Mouse (Mus musculus) cerebellum, postnatal 25 days (tissue): ENCODE measurements at regions not wholly inside any gene's neighbourhood (a gene's known extent, or its start where the extent isn't known, plus 50 kb on each side); places are given as distances from the start of the nearest gene placed in this dataset.

Experiments used
- DNase-seq, 2 experiments: peaks; one replicate each; pipeline ENCODE4 v3.0.0; 2021; ENCODE audit warnings: mixed read lengths in 2 of 2

DNA sequence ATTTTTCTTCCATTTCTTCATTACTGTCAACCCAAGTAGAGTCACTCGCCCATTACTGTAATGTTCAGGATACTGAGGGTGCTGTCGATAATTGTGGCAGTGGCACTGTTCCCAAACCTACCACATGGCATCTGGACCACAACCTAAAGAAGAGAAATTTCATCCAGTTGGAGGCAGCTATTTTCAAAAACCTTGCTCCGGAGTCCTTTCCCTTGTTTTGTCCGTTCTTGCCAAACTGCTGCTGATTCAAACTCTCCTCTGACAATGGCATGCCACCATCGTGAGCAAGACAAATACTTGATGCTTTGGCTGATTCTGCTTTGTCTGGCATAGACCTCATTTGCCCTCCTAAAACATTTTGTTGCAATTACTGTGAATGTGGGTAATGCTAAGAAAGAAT is 176.9 kb upstream of the Spaca1 start:
- DNase-seq, result no peak

DNA sequence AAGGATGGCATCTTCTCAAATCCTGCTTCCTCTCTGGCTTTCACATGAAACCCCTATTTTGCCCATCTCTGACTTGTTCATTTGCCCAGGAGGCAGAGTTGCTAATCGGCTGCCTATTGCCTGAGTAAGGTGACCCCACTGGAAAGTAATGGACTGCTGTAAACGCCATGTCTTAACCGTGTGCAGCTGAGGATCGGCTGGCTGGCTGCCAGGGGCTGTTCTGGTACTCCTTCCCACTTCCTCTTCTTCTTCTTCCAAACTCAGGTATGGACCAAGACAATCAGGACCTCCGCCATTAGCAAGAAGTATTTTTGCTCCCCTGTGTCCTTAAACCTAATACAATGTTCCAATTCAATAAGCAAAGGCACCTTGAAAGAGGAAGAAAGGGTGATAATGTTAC is 177.6 kb upstream of the Spaca1 start:
- peak; percentile 32 to 44 for DNase-seq

DNA sequence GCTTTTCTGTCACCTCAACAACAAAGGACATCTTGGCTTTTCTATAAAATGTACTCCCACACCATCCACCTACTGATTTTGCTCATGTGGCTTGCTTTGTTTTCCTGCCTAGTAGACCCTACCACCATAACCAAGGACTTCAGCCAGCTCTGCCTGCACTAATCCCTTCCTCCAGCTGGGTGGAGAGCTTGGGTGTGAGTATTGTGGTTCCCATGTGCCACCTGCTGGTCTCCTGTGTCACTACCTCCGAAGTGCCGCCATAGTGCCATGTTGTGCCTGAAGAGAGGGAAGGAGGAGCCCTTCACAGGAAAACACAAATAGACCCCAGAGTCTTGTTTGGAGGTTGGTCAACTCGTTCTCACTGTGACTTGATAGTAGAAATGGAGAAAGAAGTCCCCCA is 181.3 kb upstream of the Spaca1 start:
- DNase-seq, result peak; percentile 76 to 84

DNA sequence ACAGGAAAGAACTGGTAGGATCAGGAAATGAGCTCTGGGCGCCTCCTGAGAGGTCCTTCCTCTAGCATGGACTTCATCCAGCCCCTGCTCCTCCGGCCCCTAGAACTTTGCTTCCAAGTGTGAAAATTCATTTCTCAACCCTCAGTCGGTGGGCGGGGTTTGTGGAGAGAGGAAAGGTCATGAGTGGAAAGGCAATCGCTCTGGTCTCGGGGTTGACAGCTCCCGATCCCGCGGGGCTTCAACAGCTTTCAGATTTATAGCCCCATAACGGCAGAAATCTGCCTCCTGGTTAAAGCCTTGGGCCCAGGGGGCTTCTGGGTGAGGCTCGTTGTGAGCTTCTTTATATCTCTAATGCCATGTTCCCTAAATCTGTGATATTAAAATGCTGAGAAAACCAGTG is 184.2 kb upstream of the Spaca1 start:
- DNase-seq, result no peak

DNA sequence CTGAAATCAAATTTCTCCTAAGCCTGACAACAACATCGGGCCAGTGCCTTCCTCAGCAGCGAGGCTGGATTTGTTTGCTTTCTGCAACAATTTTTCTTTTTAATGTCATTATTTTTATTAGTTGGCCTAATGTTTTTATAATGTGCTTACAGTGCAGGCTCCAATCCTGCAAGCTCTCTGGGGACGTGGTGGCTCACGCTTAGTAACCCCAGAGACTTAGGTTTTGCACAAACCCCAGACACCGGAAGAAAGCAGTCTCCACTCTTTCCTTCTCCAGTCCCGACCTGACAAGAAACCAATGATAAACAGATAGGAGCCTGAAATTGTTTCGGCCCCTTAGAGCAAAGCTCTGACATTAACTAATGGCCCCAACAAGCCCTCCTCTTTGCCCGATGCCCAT is 184.7 kb upstream of the Spaca1 start:
- no peak for DNase-seq

DNA sequence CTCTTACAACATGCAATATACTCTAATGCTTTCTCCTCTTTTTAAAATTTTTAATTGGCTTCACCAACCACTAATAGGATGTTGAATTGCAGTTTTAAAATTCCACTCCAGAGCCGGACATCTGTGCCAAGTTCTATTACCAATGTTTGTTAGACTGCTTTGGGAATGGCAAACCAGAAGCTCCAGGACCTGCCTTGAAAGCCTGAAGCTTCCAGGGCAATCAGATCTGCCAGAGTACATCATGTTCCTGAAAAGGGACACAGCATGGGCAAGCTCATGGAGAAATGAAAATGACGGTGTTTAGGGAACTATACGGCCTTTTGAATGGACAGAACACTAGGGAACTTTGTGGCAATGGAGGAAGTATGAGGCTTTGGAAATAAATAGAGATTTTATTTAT is 187.8 kb upstream of the Spaca1 start:
- DNase-seq, result no peak

DNA sequence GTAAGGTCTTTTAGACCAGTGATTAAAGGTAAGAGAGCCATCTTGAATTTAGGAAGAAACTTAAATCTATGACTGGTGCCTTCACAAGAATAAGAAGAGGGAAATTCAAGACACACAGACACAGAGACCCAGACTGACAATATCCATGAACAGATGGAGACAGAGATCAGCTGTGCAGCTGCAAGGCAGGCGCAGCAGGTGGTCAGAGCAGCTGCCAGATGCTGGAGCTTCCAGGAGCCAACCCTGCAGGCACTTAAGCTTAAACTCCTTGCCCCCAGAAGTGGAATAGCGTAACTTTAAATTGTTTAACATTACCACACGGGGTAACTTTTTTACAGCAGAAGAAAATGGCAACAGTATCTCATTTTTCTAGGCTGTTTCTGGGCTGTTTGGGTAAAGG is 189.6 kb upstream of the Spaca1 start:
- DNase-seq, result no peak

DNA sequence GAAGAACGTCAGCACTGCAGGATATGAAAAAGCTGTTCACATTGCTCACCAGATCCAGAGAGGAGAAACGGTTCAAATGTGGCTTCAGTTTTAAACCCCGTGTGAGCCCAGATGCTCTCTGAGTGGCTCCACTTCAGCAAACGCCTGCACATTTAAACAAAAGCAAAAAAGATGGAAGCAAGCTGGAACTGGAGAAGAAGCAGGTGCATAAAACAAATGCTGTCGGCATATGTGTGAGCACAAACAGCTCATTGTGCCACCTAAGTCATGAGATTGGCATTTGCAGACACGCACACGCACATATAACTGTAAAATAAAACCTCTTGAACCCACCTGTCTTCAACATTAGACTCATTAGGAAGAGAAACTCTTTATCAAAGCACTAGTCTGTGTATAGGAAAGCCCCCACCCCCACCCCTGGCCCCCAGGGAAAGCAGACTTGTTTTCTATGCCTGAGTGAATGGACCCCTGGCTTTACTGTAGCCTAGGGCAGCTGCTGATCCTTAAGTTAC is 191.1 kb upstream of the Spaca1 start:
- no peak for DNase-seq

DNA sequence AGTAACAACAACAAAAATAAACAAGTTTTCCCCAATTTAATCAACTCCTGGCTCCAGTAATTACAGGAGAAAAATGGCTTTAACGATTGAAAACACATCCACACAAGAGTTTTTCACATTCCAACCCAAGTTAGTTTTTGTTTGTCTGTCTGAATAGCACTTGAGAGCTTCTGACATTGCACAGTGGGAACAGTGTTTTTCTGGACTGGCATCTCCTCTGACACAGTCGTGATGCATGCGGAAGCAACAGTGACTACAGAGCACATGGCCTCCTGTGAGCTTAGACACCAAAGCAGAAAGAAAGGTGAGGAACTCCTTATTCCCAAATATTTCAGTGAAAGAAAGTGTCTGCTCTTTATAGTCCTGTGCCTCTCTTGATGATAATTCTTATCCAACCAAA is 191.7 kb upstream of the Spaca1 start:
- DNase-seq, result no peak

DNA sequence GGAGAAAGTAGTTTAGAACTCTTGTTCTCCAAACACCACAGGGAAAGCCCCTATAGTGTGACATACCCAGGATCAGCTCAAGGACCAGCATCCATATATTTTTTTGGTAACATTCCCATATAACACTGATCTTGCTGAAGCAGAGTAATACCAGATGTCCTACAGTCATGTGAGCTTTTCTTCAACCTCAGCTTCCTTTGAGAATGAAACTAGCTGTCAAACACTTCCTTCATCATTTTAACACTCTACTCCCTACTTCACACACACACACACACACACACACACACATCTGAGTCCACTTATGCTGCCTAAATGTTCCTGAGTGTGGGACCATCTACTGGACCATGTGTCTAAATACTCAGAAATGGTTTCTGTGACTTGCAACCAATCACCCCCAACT is 209.5 kb upstream of the Spaca1 start:
- no peak for DNase-seq

DNA sequence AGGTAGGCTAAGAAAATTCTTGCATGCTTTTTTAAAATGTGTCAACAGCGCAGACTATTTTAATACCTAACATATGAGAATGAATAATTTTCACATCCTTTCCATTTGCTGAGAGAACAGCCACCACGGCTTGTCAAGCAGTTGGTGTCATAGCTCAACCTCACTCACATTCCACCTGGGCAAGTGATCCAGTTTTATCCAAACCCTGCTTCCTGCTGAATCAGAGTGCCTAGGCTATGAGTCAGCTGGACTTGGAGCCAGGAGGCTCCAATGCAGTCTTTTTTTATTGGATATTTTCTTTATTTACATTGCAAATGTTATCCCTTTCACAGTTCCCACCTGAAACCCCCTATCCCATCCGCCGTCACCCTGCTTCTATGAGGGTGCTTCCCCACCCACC is 210.5 kb upstream of the Spaca1 start:
- no peak for DNase-seq

DNA sequence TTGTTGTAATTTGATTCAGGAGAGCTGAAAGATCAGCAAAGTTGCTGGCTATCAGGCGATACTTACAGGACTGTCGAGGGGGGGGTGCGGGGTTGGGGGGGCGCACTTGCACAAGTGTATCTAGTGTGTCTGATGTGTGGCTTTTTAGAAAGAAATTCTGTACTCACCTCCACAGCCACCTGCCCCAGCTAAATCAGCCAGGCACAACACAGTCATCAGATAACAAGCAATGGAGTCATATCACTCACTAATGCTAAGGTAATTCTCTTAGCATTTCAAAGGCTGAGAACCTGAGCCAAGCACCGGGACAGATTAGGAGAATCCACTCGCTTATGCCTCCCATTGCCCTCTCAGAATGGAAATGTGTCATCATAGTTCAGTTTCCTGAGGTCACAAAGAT is 211.8 kb upstream of the Spaca1 start:
- no peak for DNase-seq

DNA sequence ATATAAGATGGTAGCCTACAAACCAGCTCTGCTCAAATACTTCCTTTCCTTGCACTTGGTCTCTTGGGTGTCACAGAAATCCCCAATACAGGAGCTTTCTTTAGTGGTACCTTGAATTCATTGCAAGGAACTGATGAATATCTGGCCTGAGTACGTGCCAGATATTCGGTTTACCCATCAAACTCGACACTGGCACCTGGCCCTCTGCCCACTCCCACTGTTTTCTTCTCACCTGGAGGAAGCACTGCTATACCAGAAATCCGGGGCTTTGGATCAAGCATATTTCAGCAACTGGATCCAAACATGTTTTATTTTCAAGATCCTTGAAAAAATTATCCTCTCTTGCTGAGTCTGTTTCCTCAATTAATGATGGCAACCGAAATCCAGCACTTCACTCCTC is 214.4 kb upstream of the Spaca1 start:
- peak; percentile 19 to 63 for DNase-seq

DNA sequence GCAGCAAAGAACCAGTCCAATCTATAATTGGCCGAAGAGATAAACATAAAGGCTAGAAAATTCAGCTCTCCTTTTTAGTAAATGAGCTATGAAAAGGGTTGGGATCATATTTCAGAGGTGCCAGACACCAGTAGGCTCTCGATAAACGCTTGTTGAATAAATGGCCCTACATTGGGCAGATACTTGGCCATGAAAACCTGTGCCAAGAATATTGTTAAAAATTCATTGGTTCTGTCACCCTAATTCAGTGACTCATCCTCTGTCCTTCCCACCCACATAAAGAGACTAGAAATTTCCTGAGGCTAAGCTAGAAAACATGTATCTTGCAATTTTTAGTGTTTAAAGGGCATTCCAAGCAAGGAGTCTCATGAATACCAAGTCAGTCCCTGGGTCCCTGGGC is 224.3 kb upstream of the Spaca1 start:
- DNase-seq, result no peak

DNA sequence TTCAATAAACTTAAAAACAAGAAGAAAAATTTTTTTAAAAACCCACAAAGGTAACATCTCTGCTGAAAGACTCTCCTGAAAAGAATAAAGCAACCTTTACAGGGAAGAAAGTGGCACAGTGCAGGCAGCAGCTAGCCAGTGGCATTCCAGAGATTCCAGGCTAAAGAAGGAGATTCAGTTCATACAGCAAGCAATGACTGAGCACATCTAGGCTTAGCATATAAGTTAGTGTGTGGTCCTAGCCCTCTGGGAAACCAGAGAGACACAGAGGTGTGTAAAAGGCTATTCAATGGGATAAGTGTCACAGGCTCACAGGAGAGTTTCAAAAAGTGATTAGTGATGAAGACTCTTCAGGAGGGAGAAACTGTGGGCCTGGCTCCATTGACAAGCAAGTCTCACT is 225.4 kb upstream of the Spaca1 start:
- no peak for DNase-seq

DNA sequence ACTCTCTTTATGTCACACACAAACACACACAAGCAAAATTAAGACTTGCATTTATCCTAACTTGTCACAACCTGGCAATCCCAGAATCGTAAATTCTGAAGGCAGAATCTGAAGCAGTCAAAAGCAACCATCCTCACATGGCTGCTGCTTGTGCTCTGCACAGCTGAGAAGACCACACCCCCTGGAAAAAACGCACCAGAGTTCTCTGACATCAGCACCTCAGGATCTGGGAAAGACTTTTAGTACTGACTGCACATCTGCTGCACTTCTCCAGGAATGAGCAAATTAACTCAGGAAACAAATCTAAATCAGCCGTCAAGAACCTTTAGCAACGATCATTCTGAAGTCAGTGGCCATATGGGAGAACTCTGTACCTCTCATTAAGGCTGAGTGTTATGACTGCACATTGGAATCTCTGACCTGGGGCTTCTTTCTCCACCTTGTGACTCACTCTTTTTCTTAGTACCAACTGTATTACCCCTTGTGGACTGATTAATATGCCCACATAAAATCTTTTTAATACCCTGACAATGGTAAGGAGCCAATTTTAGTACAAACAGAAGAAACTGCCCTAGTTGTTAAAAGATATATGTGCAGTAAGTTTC is 248.1 kb upstream of the Akirin2 start:
- no peak for DNase-seq

DNA sequence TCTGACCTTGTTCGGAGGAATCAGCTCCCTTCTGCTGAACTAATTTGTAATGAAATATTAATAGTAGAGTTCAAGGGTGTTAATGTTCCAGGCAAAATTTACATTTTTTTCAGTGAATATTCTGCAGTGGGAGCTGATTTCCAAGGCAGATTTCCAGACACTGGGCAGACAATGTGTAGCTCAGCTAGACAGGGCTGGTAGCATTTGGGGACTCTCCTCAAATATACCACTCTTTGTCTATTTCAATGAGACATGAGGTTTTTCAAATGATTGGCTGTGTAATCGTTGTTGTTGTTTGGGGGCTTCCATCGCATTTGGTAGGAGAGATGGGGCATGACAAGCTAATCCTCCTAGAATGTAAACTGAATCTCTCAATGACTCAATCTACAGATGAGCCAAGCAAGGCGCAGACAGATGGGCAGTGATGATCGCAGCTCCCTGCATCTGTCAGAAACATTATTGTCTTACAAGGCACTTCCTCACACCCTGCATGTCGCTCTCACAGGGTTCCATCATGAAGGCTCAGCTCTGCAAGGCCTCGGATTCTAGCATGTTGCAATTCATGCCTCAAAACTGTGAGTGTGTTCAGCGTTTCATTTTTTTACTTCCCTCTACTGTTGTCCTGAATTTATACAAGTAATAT is 241.7 kb upstream of the Akirin2 start:
- no peak for DNase-seq

DNA sequence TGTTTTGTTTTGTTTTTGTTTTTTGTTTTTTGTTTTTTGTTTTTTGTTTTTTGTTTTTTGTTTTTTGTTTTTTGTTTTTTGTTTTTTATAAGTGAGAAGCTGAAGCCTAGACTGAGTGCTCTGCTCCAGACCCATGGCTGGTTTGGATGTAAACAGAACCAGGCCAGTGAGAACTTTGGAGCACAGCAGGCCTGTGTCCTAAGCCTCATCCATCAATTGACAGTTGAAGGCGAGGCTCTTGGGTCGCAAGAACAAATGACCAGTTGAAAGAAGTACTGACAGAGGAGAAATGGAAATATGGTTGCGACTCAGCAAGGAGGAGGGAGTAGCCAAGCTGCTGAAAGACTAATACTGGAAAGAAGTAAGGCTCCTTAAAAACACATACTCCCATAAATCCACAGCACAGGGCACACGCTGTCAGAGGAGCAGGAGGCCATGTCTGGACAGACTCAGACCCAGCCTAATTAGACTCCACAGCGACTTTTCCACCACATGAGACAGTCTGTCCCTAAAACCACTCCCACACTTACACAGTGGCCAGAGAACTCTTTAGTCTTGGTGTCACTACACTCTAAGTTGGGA is 240.6 kb upstream of the Akirin2 start:
- DNase-seq, result no peak

DNA sequence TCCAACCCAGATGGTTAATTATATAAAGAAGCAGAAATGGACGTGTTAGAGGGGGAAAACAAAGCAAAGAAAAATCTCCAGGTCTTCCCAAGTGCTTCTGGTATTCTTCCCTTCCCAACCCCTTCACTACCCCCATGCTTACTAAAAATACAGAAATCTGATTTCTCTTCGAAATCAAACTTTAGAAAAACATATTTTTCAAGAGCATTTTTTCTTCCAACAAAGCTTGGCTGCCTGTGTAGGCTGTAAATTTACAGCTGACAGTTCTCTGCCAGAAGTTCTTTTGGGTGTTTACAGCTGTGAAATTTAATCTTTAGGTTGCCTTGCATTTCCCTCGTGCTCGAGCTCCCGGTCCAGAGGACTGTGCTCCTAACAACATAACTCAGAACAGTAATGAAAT is 234.9 kb upstream of the Akirin2 start:
- DNase-seq, result no peak

DNA sequence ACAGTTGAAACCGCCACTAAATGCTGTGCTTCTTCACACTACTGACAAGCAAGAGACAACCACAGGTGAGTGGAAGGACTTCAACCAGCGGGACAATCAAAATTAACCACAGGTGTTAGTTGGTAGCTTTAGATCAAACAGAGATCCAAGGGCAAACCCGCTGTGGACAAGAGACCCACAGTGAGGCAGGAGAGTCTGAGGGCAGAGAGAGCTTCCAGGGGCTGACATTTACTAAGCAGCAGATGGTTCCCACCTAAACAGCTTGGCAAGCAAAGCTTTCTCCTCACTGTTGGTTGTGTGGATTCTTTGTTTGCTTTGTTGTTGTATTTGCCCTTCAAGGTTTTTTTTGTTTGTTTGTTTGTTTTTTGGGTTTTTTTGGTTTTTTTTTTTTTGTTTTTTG is 227.9 kb upstream of the Akirin2 start:
- DNase-seq, result peak; percentile 35 to 51

DNA sequence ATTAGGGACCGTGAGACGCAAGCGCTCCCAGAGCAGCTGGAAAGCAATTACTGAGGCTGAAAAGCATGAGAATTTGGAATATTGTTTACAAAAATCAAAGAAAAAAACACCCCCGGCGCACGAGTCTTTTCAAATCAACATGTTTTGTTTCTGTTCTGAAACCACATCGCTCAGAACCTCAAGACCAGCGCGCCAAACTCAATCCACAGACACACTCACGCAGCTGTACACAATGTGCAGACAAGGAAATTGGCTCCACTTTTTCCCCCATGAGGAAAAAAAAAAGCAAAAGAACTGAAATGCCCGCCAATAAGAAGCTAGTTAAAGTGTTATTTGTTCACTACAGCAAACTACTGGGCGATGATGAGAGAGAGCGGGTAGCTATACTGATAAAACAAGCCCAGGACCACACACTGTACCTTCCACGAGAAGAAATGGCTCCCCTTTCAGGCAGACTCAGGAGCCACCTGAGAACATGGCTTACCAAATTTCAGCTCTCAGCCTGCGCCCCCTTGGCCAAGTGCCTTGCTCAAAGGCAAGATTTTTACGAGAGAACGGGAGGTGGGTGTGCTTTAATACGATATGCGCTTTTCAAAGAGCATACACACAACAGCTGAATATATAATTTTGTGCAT is 222.5 kb upstream of the Akirin2 start:
- peak in 1 of 2 experiments; percentile 6 for DNase-seq

DNA sequence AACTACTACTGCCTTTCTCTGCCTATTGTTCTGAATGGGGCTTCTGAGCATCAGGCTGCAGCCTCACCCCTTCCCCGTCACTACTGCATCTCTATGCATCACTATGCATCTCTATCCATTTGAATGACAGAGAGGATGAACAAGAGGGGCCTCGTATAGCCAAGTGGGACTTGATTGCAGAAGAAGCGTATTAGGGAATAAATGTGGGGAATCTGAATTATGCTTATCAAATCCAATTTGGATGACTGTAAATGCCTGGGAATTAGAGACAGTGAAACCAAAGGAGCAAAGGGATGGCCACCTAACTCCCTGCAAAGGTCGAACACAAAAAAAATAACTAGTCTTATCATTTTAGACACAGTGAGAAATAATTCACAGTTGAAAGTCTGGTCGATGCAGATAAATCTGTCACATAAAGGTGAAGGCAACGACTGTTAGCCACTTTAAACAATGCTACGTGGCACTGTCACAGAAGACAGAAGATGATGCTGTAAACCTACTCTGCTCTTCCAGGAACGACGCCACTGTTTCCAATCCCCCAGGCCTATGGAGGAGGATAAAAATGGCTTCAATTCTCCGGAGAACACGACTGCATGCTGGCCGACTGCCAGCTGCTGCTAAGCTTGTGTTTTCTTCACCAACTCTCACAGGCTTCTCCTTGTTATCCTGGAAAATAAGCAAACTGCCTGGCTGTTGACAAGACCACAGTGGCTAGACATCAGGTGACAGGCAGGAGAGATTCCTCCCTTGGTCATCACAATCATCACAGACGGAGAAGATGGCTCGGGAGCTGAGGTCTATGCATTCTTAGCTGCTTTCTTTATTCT is 213.6 kb upstream of the Akirin2 start:
- DNase-seq, result peak in 1 of 2 experiments; percentile 28

DNA sequence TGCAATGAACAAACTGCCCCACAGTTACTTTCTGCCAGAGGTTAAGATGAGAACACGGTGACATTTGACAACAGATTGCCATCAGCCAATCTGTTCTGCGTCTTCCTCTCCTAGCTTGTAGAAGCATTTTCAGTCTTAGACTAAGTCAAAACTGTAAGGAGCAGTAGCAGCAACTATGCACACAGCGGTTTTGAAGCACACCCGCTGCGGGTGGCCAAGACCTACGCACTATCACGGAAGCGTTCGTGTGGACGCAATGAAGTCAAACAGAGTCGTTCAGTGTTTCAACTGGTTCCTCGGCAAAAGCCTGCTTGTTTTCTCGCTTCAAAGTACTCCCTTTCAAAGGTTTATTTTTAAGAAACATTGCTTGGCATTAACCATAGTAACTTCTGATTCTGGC is 212.9 kb upstream of the Akirin2 start:
- no peak for DNase-seq
